Mouse (Mus musculus) ES-Bruce4 (cell line): ENCODE results near the gene Limk2. TPM values are rescaled to one million over a fixed set of nuclear protein-coding genes. Genes with fewer than 3 reads are reported as not detected.

Experiments used
- H3K27ac ChIP-seq: 2 replicates; pipeline ENCODE4 v1.5.1; 2012; ENCODE audit warnings: low read length, inconsistent platforms; ENCODE audit not compliant: insufficient read depth
- H3K27me3 ChIP-seq: 2 replicates; pipeline ENCODE4 v1.6.1; 2012; ENCODE audit warnings: mild to moderate bottlenecking, low read length, inconsistent platforms; ENCODE audit not compliant: control insufficient read depth, poor library complexity, insufficient read depth, severe bottlenecking
- H3K36me3 ChIP-seq: 2 replicates; pipeline ENCODE4 v1.6.1; 2012; ENCODE audit warnings: inconsistent platforms, mild to moderate bottlenecking, low read length, moderate library complexity; ENCODE audit not compliant: control insufficient read depth, poor library complexity, insufficient read depth, severe bottlenecking
- H3K4me1 ChIP-seq: one replicate; pipeline ENCODE4 v1.8.1; 2011; ENCODE audit warnings: low read length; ENCODE audit not compliant: control insufficient read depth, insufficient read depth
- H3K4me3 ChIP-seq: 2 replicates; pipeline ENCODE4 v1.5.1; 2011; ENCODE audit warnings: low read depth, mild to moderate bottlenecking, low read length
- H3K9ac ChIP-seq: 2 replicates; pipeline ENCODE4 v1.6.1; 2012; ENCODE audit warnings: low read depth, mild to moderate bottlenecking, inconsistent platforms; ENCODE audit not compliant: poor library complexity, severe bottlenecking
- H3K9me3 ChIP-seq: replicated peaks from 2 replicates; pipeline ENCODE4 v1.6.1; 2012; ENCODE audit warnings: mild to moderate bottlenecking, low read length, inconsistent platforms; ENCODE audit not compliant: control insufficient read depth, poor library complexity, insufficient read depth, severe bottlenecking
- CTCF ChIP-seq: IDR thresholded peaks from one replicate; pipeline ENCODE4 v1.8.1; 2011; ENCODE audit warnings: low read depth, low read length
- EP300 ChIP-seq: IDR thresholded peaks from 2 replicates; pipeline ENCODE4 v1.6.1; 2011; ENCODE audit warnings: low read depth, low read length; ENCODE audit not compliant: insufficient read depth
- POLR2A ChIP-seq: IDR thresholded peaks from one replicate; pipeline ENCODE4 v1.8.1; 2011; ENCODE audit warnings: low read length; ENCODE audit not compliant: insufficient read depth
- polyA plus RNA-seq: library from polyadenylated mRNA; stranded (reverse); fragments of >200 nt; gene quantifications from 2 replicates; pipeline ENCODE4 v1.2.4, GENCODE M21; 2011; ENCODE audit warnings: low read depth; ENCODE audit not compliant: missing spikeins, insufficient read depth, insufficient read length

Gene Limk2
- polyA plus RNA-seq, 1 experiment = 186 TPM

GRCm38 (mm10) chr11:3373591-3374292 is 35.2 kb downstream of the Limk2 start:
- TF ChIP-seq EP300 (no peak), CTCF (no peak), POLR2A (no peak)
- Histone ChIP-seq H3K9ac (0 out of 2 replicates have a peak overlapping the region, but pooled peaks have one; percentile 9), H3K4me3 (no peak overlapping the region), H3K27me3 (no peaks in the 10 kb centered on the region), H3K36me3 (no peaks in the 10 kb centered on the region), H3K4me1 (peaks cover 4% of the 10 kb centered on the region), H3K27ac (no peak overlapping the region; the same call in 1 of the 2 replicates), H3K9me3 (no peaks in the 10 kb centered on the region)

DNA sequence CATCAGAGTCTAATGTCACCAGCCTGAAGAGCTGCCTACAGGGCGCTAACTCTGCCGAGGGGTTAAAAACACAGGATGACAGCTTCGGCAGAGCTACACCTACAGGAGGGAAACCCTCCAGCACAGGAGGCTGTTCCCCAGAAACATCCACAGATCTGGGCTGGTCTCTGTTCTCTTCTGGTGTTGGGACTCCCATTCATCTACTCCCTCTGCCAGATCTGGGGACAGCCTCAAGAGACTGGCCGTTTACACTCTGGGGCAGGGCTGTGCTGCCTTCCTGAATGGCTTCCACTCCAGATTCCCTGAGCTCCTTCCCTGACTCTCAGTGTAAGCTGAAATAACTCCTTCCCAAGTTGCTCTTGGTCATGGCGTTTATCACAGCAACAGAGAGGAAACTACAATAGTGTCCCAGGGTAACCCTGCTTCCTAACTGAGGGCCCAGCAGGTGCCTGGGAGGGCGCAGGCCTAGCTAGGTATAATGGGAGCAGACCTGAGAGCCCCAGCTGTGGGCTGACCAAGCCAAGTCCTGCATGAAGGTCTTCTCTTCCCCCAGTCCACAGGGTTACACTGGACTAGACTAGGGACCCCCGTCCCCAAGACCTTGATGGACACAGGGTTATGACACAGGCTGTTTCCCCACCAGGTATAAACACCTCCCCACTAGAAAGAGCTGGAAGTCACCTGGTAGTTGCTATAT is 37.2 kb downstream of the Limk2 start:
- Histone ChIP-seq H3K27ac (peak overlapping the region; percentile 16), H3K4me1 (peaks cover 4% of the 10 kb centered on the region), H3K36me3 (no peaks in the 10 kb centered on the region), H3K27me3 (no peaks in the 10 kb centered on the region), H3K9me3 (no peaks in the 10 kb centered on the region), H3K9ac (peak overlapping the region; percentile 4; the same call in 1 of the 2 replicates), H3K4me3 (peak overlapping the region; percentile 52)
- TF ChIP-seq CTCF (no peak), POLR2A (no peak), EP300 (no peak)

- peak; percentile 9 for TF ChIP-seq POLR2A
- no peak for TF ChIP-seq CTCF
- TF ChIP-seq EP300 = peak; percentile 27; the same call in 1 of the 2 replicates
- Histone ChIP-seq H3K27me3 (no peaks in the 10 kb centered on the region), H3K9me3 (no peaks in the 10 kb centered on the region), H3K9ac (peak overlapping the region; percentile 58), H3K36me3 (no peaks in the 10 kb centered on the region), H3K4me1 (peaks cover 9% of the 10 kb centered on the region), H3K4me3 (peak overlapping the region; percentile 57), H3K27ac (peak overlapping the region; percentile 84)
Measured at GRCm38 (mm10) chr11:3370928-3371598, 37.9 kb downstream of the Limk2 start.

- Histone ChIP-seq H3K36me3 (no peaks in the 10 kb centered on the region), H3K27me3 (no peaks in the 10 kb centered on the region), H3K9me3 (no peaks in the 10 kb centered on the region), H3K4me3 (peak overlapping the region; percentile 57), H3K9ac (peak overlapping the region; percentile 58), H3K27ac (peak overlapping the region; percentile 91), H3K4me1 (peaks cover 9% of the 10 kb centered on the region)
- TF ChIP-seq CTCF (no peak), POLR2A (no peak), EP300 (peak; percentile 60; the same call in 1 of the 2 replicates)
Measured at GRCm38 (mm10) chr11:3370162-3370561, 38.8 kb downstream of the Limk2 start.

DNA sequence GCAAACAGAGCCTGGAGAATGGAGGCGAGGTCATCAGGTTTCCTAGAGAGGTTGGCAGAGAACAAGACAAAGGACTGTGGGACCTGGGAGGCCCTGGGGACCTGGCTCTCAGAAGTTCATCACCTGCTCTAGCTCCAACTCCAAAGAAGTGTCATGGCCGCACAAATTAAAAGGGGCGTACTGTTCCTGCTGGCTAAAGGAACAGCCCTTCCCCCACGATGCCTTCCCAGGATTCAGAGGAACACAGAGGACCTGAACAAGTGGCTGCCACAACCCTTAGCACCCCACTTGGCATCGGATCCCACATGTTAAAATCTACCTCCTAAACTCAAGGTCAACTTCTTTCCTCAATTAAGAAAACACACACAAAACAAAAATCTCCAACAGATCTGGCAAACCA is 39.5 kb downstream of the Limk2 start:
- Histone ChIP-seq H3K9ac (peak overlapping the region; percentile 58), H3K9me3 (no peaks in the 10 kb centered on the region), H3K4me1 (peaks cover 9% of the 10 kb centered on the region), H3K27me3 (no peaks in the 10 kb centered on the region), H3K36me3 (no peaks in the 10 kb centered on the region), H3K4me3 (peak overlapping the region; percentile 47), H3K27ac (peak overlapping the region; percentile 91)
- TF ChIP-seq CTCF (no peak), POLR2A (no peak), EP300 (no peak)
